Mouse (Mus musculus): ENCODE data around the gene Gng4.
"Not testable (repeated sequence)": the region's sequence is repeated elsewhere in the genome, so short reads cannot be mapped to it uniquely, and the experiment has no call there.

Gng4 gene

GRCm38 (mm10) chr13:13783894-13784419 is at the start of gene Gng4:
TSS of gene Gng4 (plus strand) at chr13:13784059.
- peak; percentile 90 for DNase-seq (ENCODE audit: low spot score in 2 of 2)

DNA sequence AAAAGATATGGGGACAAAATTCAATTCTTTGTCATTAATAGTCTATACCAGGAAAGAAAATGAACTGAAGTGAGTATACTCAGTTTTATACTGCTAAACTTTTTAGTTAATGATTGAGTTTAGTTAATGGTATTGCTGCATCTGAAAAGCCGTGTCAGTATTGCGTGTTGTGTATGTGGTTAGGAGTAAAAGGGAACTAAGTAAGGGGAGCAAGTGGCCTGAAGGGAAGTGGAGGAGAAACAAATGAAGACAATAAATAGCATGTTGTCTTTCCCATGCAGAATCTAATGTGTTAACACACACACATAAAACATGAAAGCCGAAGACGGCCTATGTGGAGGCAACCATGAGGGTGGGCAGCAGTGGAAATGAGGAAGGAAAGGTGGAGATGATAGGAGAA is 44.6 kb upstream of the Gng4 start:
- no peak for DNase-seq (ENCODE audit: low spot score in 2 of 2)

GRCm38 (mm10) chr13:13745911-13746310 is 37.9 kb upstream of the Gng4 start:
- DNase-seq (ENCODE audit: low spot score in 2 of 2) = no peak

DNA sequence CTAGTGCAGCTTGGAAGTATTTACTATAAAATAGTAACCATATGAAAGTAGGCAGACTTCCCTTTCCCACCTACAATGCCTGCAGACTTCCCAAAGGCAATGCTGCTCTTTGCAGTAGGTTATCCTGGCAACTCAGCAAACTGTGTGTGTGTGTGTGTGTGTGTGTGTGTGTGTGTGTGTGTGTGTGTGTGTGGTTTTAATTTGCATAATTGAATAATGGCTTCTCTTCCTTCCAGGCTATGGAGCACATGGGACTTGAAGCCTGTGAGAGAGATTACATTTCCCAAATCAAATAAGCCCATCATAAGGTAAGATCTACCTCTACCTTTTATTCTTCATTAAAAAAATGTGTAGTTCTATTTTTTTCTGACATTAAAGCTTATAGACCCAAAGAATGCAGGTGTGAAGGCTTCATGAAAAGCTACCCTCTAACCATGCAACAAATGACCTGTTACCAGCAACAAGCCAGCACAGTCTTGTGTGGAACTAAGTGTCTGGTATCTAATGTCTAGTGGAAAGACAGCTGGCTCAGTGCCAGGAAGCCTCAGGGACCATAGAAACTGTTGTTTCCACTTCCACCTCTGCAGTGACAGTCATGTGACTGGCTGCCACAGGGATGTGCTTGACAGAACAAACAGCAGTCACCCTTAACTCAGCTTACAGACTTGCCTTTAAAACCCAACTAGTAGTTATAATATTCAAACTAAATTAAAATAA is 7.9 kb upstream of the Gng4 start:
- DNase-seq (ENCODE audit: low spot score in 2 of 2) = peak; percentile 59 to 63

DNA sequence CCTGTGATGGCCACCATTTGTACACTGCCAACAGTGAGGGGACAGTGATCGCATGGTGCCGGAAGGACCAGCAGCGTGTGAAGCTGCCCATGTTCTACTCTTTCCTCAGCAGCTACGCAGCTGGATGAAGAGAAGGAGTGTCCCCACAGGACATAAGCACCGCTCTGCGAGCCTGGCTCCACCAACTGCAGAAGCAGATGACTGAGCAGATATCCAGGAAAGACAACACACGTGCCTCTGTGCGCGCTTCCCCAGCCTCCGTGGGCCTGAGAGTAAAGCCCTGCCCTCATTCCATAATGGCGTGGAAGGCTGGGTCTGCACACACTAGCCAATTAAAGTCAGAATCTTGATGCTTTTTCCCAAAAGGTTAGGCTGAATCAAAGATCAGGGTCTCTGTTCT is 6.8 kb upstream of the Gng4 start:
- no peak for DNase-seq (ENCODE audit: low spot score in 2 of 2)

DNA sequence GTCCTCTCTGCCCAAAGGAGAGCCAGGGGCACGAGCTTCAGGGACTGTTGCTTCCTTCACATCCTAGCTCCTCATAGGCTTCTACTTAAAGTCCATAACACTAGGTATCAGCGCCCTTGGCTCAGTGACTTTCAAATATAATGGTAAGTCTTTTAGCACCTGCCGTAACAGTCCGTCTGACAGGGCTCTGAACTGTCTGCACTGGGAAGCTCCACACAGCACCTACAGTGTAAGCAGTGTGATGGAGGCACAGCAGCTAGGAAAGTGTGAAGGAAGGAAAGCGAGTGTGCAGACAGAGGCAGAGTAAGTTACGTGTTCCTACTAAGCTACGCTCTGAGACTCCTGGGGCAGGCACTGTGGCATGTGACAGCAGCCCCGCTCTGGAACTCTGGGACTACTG is 6.2 kb upstream of the Gng4 start:
- DNase-seq (ENCODE audit: low spot score in 2 of 2) = no peak

- no peak for DNase-seq (ENCODE audit: low spot score in 2 of 2)
Observed at GRCm38 (mm10) chr13:13778837-13779458, 4.9 kb upstream of the Gng4 start.

- DNase-seq (ENCODE audit: low spot score in 2 of 2) = no peak
Observed at GRCm38 (mm10) chr13:13780271-13780670, 3.6 kb upstream of the Gng4 start.

- peak in 1 of 2 experiments; percentile 17 for DNase-seq (ENCODE audit: low spot score in 2 of 2)
Observed at GRCm38 (mm10) chr13:13781026-13781425, 2.8 kb upstream of the Gng4 start.

GRCm38 (mm10) chr13:13783296-13783695 is 563 bp upstream of the Gng4 start:
- DNase-seq (ENCODE audit: low spot score in 2 of 2) = peak in 1 of 2 experiments; percentile 27

GRCm38 (mm10) chr13:13784420-13784936 is 619 bp downstream of the Gng4 start:
- DNase-seq (ENCODE audit: low spot score in 2 of 2) = peak in 1 of 2 experiments; percentile 26

DNA sequence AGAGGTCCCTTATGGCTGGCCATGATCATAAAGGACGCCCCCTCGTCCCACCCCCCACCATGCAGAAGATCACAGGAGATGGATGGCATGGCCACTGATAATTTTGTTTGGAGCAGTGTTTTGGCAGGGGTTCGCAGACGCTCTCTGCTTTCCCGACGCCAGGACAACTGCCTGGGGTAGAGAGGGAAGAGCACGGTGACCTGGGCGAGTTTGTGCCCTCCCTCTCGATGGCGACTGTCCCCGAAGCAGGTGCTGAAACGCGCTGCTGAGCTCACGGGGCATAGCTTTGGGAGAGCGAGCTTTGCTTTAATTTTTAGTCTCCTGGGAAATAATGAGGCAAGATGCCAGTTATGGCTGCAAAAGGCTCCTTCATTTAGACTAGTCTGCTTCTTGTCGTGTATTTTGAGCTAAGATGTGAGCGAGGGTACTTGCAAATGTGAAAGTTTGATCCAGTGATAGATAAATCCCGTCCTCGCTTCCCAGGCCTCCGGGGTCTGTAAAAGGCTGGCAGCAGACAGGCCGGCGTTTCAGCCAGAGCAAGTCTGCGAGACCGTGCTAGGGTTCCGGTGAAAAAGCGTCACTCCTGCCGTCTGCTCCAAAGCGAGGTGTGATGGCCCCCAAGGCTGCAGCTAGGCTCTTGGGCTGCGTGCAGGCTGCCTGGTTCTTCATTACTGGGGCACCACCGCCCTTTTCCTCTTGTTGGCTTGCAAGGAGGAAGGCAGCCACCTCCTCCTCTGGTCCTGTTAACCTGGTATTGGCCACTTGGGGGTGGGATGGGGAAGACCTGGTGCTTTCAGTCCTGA is 1.3 kb downstream of the Gng4 start:
- peak; percentile 41 to 46 for DNase-seq (ENCODE audit: low spot score in 2 of 2)

GRCm38 (mm10) chr13:13786971-13787370 is 3.1 kb downstream of the Gng4 start:
- peak; percentile 18 to 20 for DNase-seq (ENCODE audit: low spot score in 2 of 2)

GRCm38 (mm10) chr13:13788070-13788469 is 4.2 kb downstream of the Gng4 start:
- peak; percentile 11 to 15 for DNase-seq (ENCODE audit: low spot score in 2 of 2)

- DNase-seq (ENCODE audit: low spot score in 2 of 2) = peak in 1 of 2 experiments; percentile 35
Observed at GRCm38 (mm10) chr13:13791981-13792380, 8.1 kb downstream of the Gng4 start.

- no peak for DNase-seq (ENCODE audit: low spot score in 2 of 2)
Observed at GRCm38 (mm10) chr13:13795166-13795832, 11.4 kb downstream of the Gng4 start.

DNA sequence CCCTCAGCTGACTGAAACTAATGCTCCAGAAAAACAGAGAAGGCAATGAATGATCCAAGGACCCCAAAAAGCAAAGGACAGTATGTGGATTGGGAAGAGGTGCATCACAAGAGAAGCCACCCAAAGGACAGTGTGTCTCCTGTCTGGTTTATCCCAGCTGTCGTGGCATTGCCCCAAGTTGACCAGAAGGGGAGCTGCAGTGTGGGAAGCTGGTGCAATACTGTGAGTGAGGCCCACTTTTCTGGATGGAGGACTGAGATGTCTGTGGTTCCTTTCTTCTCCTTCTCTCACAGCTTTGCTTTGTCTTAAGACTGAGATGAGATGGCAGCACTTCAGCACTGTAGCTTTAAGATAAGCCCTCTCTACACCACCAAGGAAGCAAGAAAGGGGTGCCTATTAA is 12.2 kb downstream of the Gng4 start:
- no peak for DNase-seq (ENCODE audit: low spot score in 2 of 2)

GRCm38 (mm10) chr13:13797816-13798215 is 14.0 kb downstream of the Gng4 start:
- not testable (repeated sequence) for DNase-seq (ENCODE audit: low spot score in 2 of 2)

DNA sequence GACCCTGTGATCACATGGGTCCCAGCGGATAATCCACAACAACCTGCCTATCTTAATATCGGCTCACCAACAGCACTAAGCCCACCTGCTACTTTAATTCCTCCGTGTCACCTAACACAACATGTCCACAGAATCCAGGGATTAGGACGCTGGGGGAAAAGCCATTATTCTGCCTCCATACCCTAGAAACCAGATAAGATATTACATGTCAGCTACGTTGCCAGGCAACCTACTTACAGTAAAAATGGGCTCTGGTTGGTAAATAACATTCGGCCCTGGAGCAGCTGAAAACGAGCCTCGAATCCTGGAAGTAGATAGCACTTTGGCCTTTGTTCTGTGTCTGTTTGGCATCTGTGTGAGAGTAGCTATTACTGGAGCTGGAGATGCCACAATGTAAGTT is 14.9 kb downstream of the Gng4 start:
- no peak for DNase-seq (ENCODE audit: low spot score in 2 of 2)

DNA sequence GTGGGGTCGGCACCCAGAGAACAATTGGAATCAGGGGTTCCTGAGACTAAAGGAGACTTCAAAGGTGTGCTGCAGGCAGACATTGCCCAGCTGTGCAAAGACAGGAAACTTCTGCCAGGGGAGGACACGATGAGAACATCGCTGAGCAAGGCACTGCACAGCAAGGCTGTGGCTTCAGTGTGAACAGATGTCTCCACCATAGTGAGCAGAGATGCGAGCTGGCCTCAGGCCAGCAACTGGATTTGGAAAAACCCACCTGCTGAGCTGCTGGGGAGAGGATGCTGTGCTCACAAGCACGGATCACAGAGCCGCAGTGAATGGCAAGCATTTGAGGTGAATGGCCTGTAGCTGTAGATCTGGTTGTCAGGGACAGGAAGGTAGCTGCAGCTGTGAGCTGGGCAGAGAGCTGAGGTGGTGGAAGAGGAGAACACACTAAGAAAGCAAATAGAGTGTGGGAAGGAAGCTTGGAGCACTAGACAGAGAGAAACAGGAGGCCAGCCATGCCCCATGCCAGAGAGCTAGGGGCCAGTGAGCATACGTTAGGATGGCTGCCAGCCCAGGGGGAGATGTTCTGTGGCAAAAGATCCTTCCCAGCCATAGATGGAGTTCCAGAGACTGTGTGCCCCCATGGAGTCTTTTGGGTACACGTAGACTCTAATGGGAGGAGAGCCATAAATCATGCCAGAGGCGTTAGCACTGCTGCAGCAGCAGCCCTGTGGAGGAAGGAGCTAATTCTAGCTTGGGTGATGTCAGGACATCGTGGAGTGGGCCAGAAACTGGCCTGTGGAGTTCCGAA is 24.7 kb downstream of the Gng4 start:
- DNase-seq (ENCODE audit: low spot score in 2 of 2) = peak; percentile 42 to 45

DNA sequence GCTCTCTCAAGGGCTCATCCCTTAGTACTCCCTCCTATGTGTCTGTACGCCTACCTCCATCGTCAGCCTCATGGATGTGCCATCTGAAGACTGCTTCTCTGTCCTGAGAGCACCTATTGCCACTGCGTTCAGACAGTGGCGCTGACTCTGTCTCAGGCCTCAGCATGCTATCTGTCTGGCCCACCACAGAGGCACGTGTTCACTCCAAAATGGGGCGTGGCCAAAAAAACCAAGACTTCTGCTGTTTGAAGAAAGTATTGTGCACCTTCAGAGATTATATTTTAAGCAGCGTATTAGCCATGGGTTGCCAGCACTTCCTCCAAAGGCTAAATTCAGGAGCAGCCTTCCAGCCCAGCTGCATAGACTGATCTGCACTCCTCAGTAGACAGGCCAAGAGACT is 27.0 kb downstream of the Gng4 start:
- no peak for DNase-seq (ENCODE audit: low spot score in 2 of 2)

All from right cerebral cortex, postnatal 10 days (tissue).